Mouse (Mus musculus) G1E (cell line): ENCODE data around the gene Dnajc11. TPM values are rescaled to one million over a fixed set of nuclear protein-coding genes. Genes with fewer than 3 reads are reported as not detected.

Experiments used
- ATAC-seq: 2 replicates; pipeline ENCODE4 v1.8.0; 2016; ENCODE audit warnings: mild to moderate bottlenecking; ENCODE audit not compliant: insufficient number of reproducible peaks, poor library complexity, low FRiP score, severe bottlenecking; ENCODE audit errors: extremely low read depth
- DNase-seq: peaks from one replicate; pipeline ENCODE4 v3.0.0; 2012; ENCODE audit warnings: low spot score
- H3K27me3 ChIP-seq: 2 replicates; pipeline ENCODE4 v1.6.1; 2012; ENCODE audit warnings: mild to moderate bottlenecking, low read length, inconsistent platforms; ENCODE audit not compliant: insufficient read depth
- H3K36me3 ChIP-seq: replicated peaks from 2 replicates; pipeline ENCODE3; 2012; ENCODE audit warnings: mild to moderate bottlenecking, inconsistent platforms
- H3K4me1 ChIP-seq: 2 replicates; pipeline ENCODE4 v1.6.1; 2012; ENCODE audit warnings: low read depth, low read length, inconsistent platforms, mixed read lengths; ENCODE audit not compliant: insufficient read depth
- H3K4me3 ChIP-seq: 2 replicates; pipeline ENCODE4 v1.5.1; 2012; ENCODE audit warnings: low read depth, mild to moderate bottlenecking, inconsistent platforms, low read length, moderate library complexity, mixed read lengths
- H3K9me3 ChIP-seq: replicated peaks from 2 replicates; pipeline ENCODE4 v1.6.1; 2012; ENCODE audit warnings: inconsistent platforms
- CTCF ChIP-seq: IDR thresholded peaks from 2 replicates; pipeline ENCODE4 v1.5.1; 2012; ENCODE audit warnings: low read depth, low read length, inconsistent platforms, mixed read lengths
- GATA1 ChIP-seq: IDR thresholded peaks from 2 replicates; pipeline ENCODE4 v1.6.1; 2012; ENCODE audit warnings: borderline replicate concordance, low read length, inconsistent platforms, mixed read lengths
- GATA2 ChIP-seq: IDR thresholded peaks from 2 replicates; pipeline ENCODE4 v1.6.1; 2012; ENCODE audit warnings: low read depth, low read length, inconsistent platforms, borderline replicate concordance
- POLR2AphosphoS5 ChIP-seq: IDR thresholded peaks from 2 replicates; pipeline ENCODE4 v1.6.1; 2012; ENCODE audit warnings: low read depth, low read length, inconsistent platforms; ENCODE audit not compliant: insufficient replicate concordance
- TAL1 ChIP-seq: conservative IDR thresholded peaks from 2 replicates; pipeline ENCODE4 v1.6.1; 2012; ENCODE audit warnings: low read depth, low read length, inconsistent platforms, mixed read lengths
- polyA plus RNA-seq: library from polyadenylated mRNA; stranded (reverse); fragments of >175 nt; gene quantifications from 2 replicates; pipeline ENCODE4 v1.2.3, GENCODE M21; 2012
- total RNA-seq, 2 experiments: library from RNA; stranded (forward) in 1 of 2; stranded (reverse) in 1 of 2; fragments of 200-1000 nt in 1 of 2; fragments of >200 nt in 1 of 2; fragmentation: Nextera tagmentation in 1 of 2; gene quantifications; 2 replicates each; pipeline ENCODE4 v1.2.3; 2014 to 2017

Gene Dnajc11
- total and polyA plus RNA-seq, 3 experiments, result 51.1 to 97.1 (median 67.2) TPM

DNA sequence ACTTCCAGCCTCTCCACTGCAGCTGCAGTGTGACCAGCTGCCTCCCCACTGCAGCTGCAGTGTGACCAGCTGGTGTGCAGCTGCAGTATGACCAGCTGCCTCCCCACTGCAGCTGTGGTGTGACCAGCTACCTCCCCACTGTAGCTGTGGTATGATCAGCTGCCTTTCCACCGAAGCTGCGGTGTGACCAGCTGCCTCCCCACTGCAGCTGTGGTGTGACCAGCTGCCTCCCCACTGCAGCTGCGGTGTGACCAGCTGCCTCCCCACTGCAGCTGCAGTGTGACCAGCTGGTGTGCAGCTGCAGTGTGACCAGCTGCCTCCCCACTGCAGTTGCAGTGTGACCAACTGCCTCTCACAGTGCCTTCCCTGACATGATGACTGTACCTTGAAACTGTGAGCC lies 11.4 kb upstream of the Dnajc11 start:
- ATAC-seq, result no peak
- no peaks in the 10 kb centered on the region for H3K4me1 ChIP-seq
- H3K27me3 ChIP-seq, result peaks cover 9% of the 10 kb centered on the region
- H3K9me3 ChIP-seq, result peaks cover 23% of the 10 kb centered on the region
- TF ChIP-seq CTCF (no peak), GATA1 (no peak), POLR2AphosphoS5 (no peak), TAL1 (no peak), GATA2 (no peak)
- no peaks in the 10 kb centered on the region for H3K36me3 ChIP-seq
- no peak for DNase-seq
- H3K4me3 ChIP-seq, result peak overlapping the region; percentile 5; the same call in 1 of the 2 replicates

- Histone ChIP-seq H3K9me3 (no peaks in the 10 kb centered on the region), H3K27me3 (peaks cover 13% of the 10 kb centered on the region), H3K4me3 (peak overlapping the region; percentile 100), H3K4me1 (peaks cover 41% of the 10 kb centered on the region), H3K36me3 (peaks cover 24% of the 10 kb centered on the region)
- DNase-seq, result no peak
- no peak for ATAC-seq
- no peak for TF ChIP-seq POLR2AphosphoS5
- no peak for TF ChIP-seq TAL1
- TF ChIP-seq GATA2, result no peak
- no peak for TF ChIP-seq GATA1
- TF ChIP-seq CTCF, result no peak
Measured at GRCm38 (mm10) chr4:151932576-151933504, 651 bp upstream of the Dnajc11 start.

- DNase-seq (no peak), ATAC-seq (no peak)
- peaks cover 37% of the 10 kb centered on the region for H3K36me3 ChIP-seq
- H3K27me3 ChIP-seq, result peaks cover 1% of the 10 kb centered on the region; the same call in 1 of the 2 replicates
- H3K4me1 ChIP-seq, result peaks cover 52% of the 10 kb centered on the region
- H3K4me3 ChIP-seq, result peak overlapping the region; percentile 100
- H3K9me3 ChIP-seq, result no peaks in the 10 kb centered on the region
- TF ChIP-seq CTCF (no peak), GATA2 (no peak), POLR2AphosphoS5 (no peak), GATA1 (no peak), TAL1 (no peak)
Measured at GRCm38 (mm10) chr4:151934215-151934572, 703 bp downstream of the Dnajc11 start.

GRCm38 (mm10) chr4:151937441-151937840 lies 4.0 kb downstream of the Dnajc11 start:
- no peak overlapping the region; the same call in 1 of the 2 replicates for H3K4me3 ChIP-seq
- peaks cover 68% of the 10 kb centered on the region for H3K36me3 ChIP-seq
- ATAC-seq, result no peak
- no peak for DNase-seq
- H3K4me1 ChIP-seq, result peaks cover 63% of the 10 kb centered on the region
- H3K9me3 ChIP-seq, result no peaks in the 10 kb centered on the region
- H3K27me3 ChIP-seq, result no peaks in the 10 kb centered on the region
- TF ChIP-seq CTCF (no peak), TAL1 (no peak), POLR2AphosphoS5 (no peak), GATA2 (no peak), GATA1 (no peak)

- Histone ChIP-seq H3K27me3 (no peaks in the 10 kb centered on the region), H3K4me3 (no peak overlapping the region), H3K4me1 (peaks cover 57% of the 10 kb centered on the region), H3K9me3 (no peaks in the 10 kb centered on the region), H3K36me3 (peaks cover 68% of the 10 kb centered on the region)
- ATAC-seq (no peak), DNase-seq (no peak)
- TF ChIP-seq GATA1 (no peak), POLR2AphosphoS5 (no peak), GATA2 (no peak), TAL1 (no peak), CTCF (no peak)
Measured at GRCm38 (mm10) chr4:151938089-151938488, 4.6 kb downstream of the Dnajc11 start.

DNA sequence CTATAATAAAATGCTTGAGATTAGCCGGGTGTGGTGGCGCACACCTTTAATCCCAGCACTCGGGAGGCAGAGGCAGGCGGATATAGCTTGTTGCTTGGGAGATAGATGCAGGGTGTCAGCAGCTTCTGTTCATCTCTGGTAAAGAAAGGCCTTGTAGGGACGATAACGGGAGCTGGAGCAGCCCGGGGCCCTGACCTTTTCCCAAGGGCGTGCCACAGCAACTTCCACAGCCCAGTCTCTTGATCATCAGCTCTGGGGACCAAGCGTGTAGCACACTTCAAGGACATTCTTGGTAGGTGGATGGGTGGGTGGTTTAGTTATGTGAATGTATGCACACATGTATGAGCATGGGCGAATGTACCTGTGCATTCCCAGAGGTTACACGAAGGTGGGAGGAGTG lies 12.7 kb downstream of the Dnajc11 start:
- Histone ChIP-seq H3K4me3 (no peak overlapping the region), H3K4me1 (peaks cover 43% of the 10 kb centered on the region), H3K36me3 (peaks cover 80% of the 10 kb centered on the region), H3K9me3 (no peaks in the 10 kb centered on the region), H3K27me3 (no peaks in the 10 kb centered on the region)
- DNase-seq (no peak), ATAC-seq (no peak)
- TF ChIP-seq GATA2 (no peak), TAL1 (no peak), CTCF (no peak), POLR2AphosphoS5 (no peak), GATA1 (no peak)
